Mouse (Mus musculus) myocyte (in vitro differentiated cells): ENCODE data around the gene Gpr39. TPM values are rescaled to one million over a fixed set of nuclear protein-coding genes. Genes with fewer than 3 reads are reported as not detected.

Source experiments
- H3K27me3 ChIP-seq: one replicate; pipeline ENCODE4 v1.6.1; 2011; ENCODE audit not compliant: control insufficient read depth, insufficient read depth, insufficient read length
- H3K36me3 ChIP-seq: one replicate; pipeline ENCODE4 v1.6.1; 2011; ENCODE audit not compliant: control insufficient read depth, insufficient read depth
- H3K4me2 ChIP-seq: one replicate; pipeline ENCODE4 v1.6.1; 2011; ENCODE audit warnings: low read depth, control low read depth
- H3K4me3 ChIP-seq: one replicate; pipeline ENCODE4 v1.5.1; 2011; ENCODE audit warnings: mild to moderate bottlenecking, control low read depth, moderate library complexity
- H3K79me2 ChIP-seq: one replicate; pipeline ENCODE4 v1.6.1; 2011; ENCODE audit not compliant: control insufficient read depth, insufficient read depth
- H3ac ChIP-seq: one replicate; pipeline ENCODE4 v1.6.1; 2011; ENCODE audit not compliant: control insufficient read depth, insufficient read length
- CEBPB ChIP-seq: IDR thresholded peaks from 2 replicates; pipeline ENCODE4 v1.6.1; 2011; ENCODE audit warnings: mild to moderate bottlenecking, moderate library complexity; ENCODE audit not compliant: poor library complexity, insufficient read depth, severe bottlenecking
- E2F4 ChIP-seq: IDR thresholded peaks from one replicate; pipeline ENCODE4 v1.6.1; 2011; ENCODE audit warnings: mild to moderate bottlenecking, control low read depth, moderate library complexity; ENCODE audit not compliant: insufficient read depth
- MAX ChIP-seq: IDR thresholded peaks from one replicate; pipeline ENCODE4 v1.6.1; 2011; ENCODE audit warnings: low read depth, mild to moderate bottlenecking, control low read depth
- MYOD1 ChIP-seq, 3 experiments: IDR thresholded peaks; one replicate each; pipeline ENCODE4 v1.6.1; 2011; ENCODE audit warnings: control low read depth in 2 of 3, low read depth in 2 of 3, mild to moderate bottlenecking in 2 of 3, moderate library complexity in 1 of 3; ENCODE audit not compliant: insufficient read length in 2 of 3, control insufficient read depth in 1 of 3
- MYOG ChIP-seq, 3 experiments: IDR thresholded peaks; one replicate each; pipeline ENCODE4 v1.6.1; 2011; ENCODE audit warnings: control low read depth in 2 of 3, low read depth in 2 of 3, mild to moderate bottlenecking in 2 of 3; ENCODE audit not compliant: insufficient read length in 2 of 3, control insufficient read depth in 1 of 3, insufficient read depth in 1 of 3
- POLR2A ChIP-seq: IDR thresholded peaks from one replicate; pipeline ENCODE4 v1.6.1; 2011; ENCODE audit warnings: low read depth, mild to moderate bottlenecking, control low read depth, moderate library complexity; ENCODE audit not compliant: insufficient read length
- POLR2AphosphoS2 ChIP-seq: IDR thresholded peaks from one replicate; pipeline ENCODE4 v1.6.1; 2011; ENCODE audit warnings: low read depth, control low read depth; ENCODE audit not compliant: insufficient read length
- REST ChIP-seq: IDR thresholded peaks from one replicate; pipeline ENCODE4 v1.6.1; 2011; ENCODE audit warnings: mild to moderate bottlenecking, control low read depth, moderate library complexity; ENCODE audit not compliant: insufficient read depth, insufficient read length
- SRF ChIP-seq: IDR thresholded peaks from one replicate; pipeline ENCODE4 v1.6.1; 2011; ENCODE audit warnings: low read depth; ENCODE audit not compliant: control insufficient read depth, insufficient read length
- TCF12 ChIP-seq: IDR thresholded peaks from one replicate; pipeline ENCODE4 v1.6.1; 2011; ENCODE audit warnings: mild to moderate bottlenecking, control low read depth; ENCODE audit not compliant: poor library complexity, insufficient read depth, severe bottlenecking
- TCF3 ChIP-seq: IDR thresholded peaks from one replicate; pipeline ENCODE4 v1.6.1; 2011; ENCODE audit warnings: low read depth, control low read depth; ENCODE audit not compliant: insufficient read length
- USF1 ChIP-seq: IDR thresholded peaks from one replicate; pipeline ENCODE4 v1.6.1; 2011; ENCODE audit warnings: low read depth, mild to moderate bottlenecking, control low read depth, moderate library complexity
- polyA plus RNA-seq: library from polyadenylated mRNA; unstranded; fragments of >200 nt; fragmentation: generic; extraction: Trizol; gene quantifications from one replicate; pipeline ENCODE4 v1.2.1, GENCODE M21; 2012; ENCODE audit warnings: missing spikeins

The Gpr39 gene
- polyA plus RNA-seq, 1 experiment = 7.6 TPM

DNA sequence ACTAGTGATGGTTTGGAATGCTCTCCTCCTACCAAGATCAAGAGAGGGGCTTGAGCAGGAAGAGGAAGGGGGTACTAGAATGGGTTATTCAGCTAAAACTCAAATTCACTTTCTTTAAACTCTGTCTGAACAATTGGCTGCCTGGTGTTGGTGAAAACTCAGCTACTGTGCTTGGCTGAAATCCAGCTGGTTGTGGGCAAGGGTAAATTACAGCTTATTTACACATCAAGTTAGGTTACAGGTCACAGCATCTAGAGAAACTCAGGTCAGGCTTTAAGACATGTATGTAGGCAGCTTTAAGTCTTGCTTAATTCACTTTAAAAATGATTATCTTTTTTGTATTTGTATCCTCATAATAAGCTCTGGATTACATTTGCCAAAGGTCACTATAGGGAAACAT, 16.7 kb downstream of the Gpr39 start:
- H3K36me3 ChIP-seq = no peaks in the 10 kb centered on the region
- no peaks in the 10 kb centered on the region for H3K27me3 ChIP-seq
- no peak overlapping the region for H3K4me3 ChIP-seq
- peak overlapping the region; percentile 8 for H3K4me2 ChIP-seq
- no peak for TF ChIP-seq MAX
- no peak for TF ChIP-seq TCF3
- no peak for TF ChIP-seq USF1
- no peak for TF ChIP-seq E2F4
- no peak for TF ChIP-seq POLR2A
- TF ChIP-seq CEBPB = no peak
- TF ChIP-seq TCF12 = no peak
- TF ChIP-seq MYOD1 (IDR thresholded peaks at IDR 0.05; ENCODE audit: control insufficient read depth in 1 of 3, insufficient read length in 2 of 3, low read depth in 2 of 3) = no peak
- TF ChIP-seq SRF = no peak
- no peak for TF ChIP-seq MYOG (IDR thresholded peaks at IDR 0.05; ENCODE audit: control insufficient read depth in 1 of 3, insufficient read depth in 1 of 3, insufficient read length in 2 of 3, low read depth in 2 of 3)
- no peak for TF ChIP-seq REST
- no peaks in the 10 kb centered on the region for H3K79me2 ChIP-seq
- H3ac ChIP-seq = no peak overlapping the region

DNA sequence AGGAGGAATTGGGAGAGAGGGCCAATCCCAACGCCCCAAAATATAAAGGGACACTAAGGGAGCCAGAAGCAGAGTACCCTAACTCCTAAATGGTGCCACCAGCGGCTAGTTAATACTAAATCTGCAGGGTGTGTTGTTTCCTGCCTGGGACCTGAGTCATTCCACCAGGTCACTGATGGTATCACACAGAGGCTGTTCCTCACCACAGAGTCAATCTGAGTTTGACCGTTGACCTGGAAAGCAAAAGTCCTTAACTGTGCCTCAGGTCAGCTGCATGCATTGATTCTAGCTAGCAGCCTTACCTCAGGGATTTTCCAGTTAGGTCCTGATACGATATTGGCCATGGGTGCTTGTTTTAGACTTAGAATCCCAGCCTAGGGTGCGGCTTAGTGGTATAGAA, 17.5 kb downstream of the Gpr39 start:
- Histone ChIP-seq H3K4me3 (no peak overlapping the region), H3K27me3 (no peaks in the 10 kb centered on the region), H3K79me2 (no peaks in the 10 kb centered on the region), H3K36me3 (no peaks in the 10 kb centered on the region), H3ac (no peak overlapping the region), H3K4me2 (peak overlapping the region; percentile 4)
- TF ChIP-seq CEBPB = no peak
- TF ChIP-seq TCF12 = no peak
- TF ChIP-seq MAX = no peak
- no peak for TF ChIP-seq MYOG (IDR thresholded peaks at IDR 0.05; ENCODE audit: control insufficient read depth in 1 of 3, insufficient read depth in 1 of 3, insufficient read length in 2 of 3, low read depth in 2 of 3)
- no peak for TF ChIP-seq REST
- TF ChIP-seq USF1 = no peak

DNA sequence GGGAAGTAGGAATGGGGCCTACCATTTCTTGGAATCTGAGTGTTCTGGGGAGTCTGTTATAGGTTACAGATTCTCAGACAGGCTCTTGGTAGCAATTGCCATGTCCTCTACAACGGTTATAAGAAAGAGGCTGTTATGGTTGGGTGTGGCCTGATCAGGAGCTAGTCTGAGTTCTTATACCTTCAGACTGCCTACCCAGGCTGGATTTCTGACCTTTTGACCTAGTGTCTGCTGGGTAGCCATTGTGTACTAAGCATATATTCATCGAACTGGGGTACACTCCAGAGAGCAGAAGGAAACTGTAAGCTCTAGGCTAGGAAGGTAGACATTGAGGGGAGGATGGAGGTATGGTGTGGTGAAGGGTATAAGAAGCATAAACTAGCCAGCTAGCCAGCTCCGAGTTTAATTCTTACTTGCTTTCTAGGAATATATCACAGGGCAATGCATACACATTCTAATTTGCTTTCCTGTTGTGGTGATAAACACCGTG, 24.4 kb downstream of the Gpr39 start:
- TF ChIP-seq MYOD1 (IDR thresholded peaks at IDR 0.05; ENCODE audit: control insufficient read depth in 1 of 3, insufficient read length in 2 of 3, low read depth in 2 of 3) = no peak
- TF ChIP-seq REST = no peak
- H3ac ChIP-seq = no peak overlapping the region

DNA sequence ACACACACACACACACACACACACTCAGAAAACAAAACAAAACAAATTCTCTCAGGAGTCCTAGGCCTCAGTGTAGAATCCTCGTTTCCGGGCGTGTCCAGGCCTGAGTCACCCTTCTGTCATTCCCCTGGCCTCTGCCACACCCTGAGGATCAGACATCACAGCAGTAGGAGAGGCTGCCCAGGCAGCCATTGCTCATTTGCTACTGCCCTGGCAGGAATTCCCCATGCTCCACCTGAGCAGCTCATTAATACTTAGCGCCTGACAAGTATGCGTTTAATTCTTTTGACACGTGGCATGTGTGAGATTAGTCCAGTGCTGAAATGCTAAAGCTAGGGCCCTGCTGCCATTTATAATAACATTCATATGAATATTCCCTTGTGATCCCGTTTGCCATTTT, 25.0 kb downstream of the Gpr39 start:
- no peaks in the 10 kb centered on the region for H3K79me2 ChIP-seq
- H3K36me3 ChIP-seq = no peaks in the 10 kb centered on the region
- TF ChIP-seq REST (no peak), TCF12 (no peak), TCF3 (no peak), USF1 (no peak), CEBPB (no peak), E2F4 (no peak), MYOG (IDR thresholded peaks at IDR 0.05; ENCODE audit: control insufficient read depth in 1 of 3, insufficient read depth in 1 of 3, insufficient read length in 2 of 3, low read depth in 2 of 3) (no peak), MAX (no peak), MYOD1 (IDR thresholded peaks at IDR 0.05; ENCODE audit: control insufficient read depth in 1 of 3, insufficient read length in 2 of 3, low read depth in 2 of 3) (no peak), POLR2A (no peak)
- no peaks in the 10 kb centered on the region for H3K27me3 ChIP-seq
- no peak overlapping the region for H3K4me3 ChIP-seq
- H3ac ChIP-seq = no peak overlapping the region
- no peak overlapping the region for H3K4me2 ChIP-seq

More for the DNA sequence above, 24.4 kb downstream of the Gpr39 start:
- H3K4me2 ChIP-seq = no peak overlapping the region
- no peak overlapping the region for H3K4me3 ChIP-seq
- H3K36me3 ChIP-seq = no peaks in the 10 kb centered on the region
- H3K79me2 ChIP-seq = no peaks in the 10 kb centered on the region
- no peaks in the 10 kb centered on the region for H3K27me3 ChIP-seq

DNA sequence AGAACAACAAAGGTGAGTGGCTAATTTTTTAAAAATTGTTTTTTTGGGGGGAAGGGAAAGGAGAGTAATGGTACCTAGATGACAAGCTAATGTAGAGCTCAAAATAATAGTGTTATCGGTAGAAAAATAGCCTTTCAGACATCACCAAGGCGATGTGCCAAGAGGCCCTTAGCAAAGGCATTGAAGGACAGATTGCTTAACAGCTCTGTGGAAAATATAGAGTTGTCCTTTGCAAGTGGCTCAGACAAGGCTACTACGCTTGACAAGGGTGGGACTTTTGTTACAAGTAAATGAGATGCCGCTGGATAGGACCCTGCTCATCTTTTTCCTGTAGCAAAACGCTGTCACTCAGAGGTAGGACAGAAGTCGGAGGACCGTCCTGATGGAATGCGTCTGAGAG, 25.5 kb downstream of the Gpr39 start:
- H3K4me2 ChIP-seq = no peak overlapping the region
- no peaks in the 10 kb centered on the region for H3K79me2 ChIP-seq
- H3ac ChIP-seq = no peak overlapping the region
- no peaks in the 10 kb centered on the region for H3K27me3 ChIP-seq
- no peaks in the 10 kb centered on the region for H3K36me3 ChIP-seq
- no peak for TF ChIP-seq POLR2AphosphoS2
- no peak for TF ChIP-seq E2F4
- TF ChIP-seq MYOG (IDR thresholded peaks at IDR 0.05; ENCODE audit: control insufficient read depth in 1 of 3, insufficient read depth in 1 of 3, insufficient read length in 2 of 3, low read depth in 2 of 3) = no peak
- no peak for TF ChIP-seq MAX
- TF ChIP-seq SRF = no peak
- no peak for TF ChIP-seq REST
- TF ChIP-seq MYOD1 (IDR thresholded peaks at IDR 0.05; ENCODE audit: control insufficient read depth in 1 of 3, insufficient read length in 2 of 3, low read depth in 2 of 3) = no peak
- no peak for TF ChIP-seq POLR2A
- no peak for TF ChIP-seq USF1
- no peak for TF ChIP-seq TCF3
- no peak for TF ChIP-seq TCF12
- TF ChIP-seq CEBPB = no peak
- H3K4me3 ChIP-seq = no peak overlapping the region
